Mouse (Mus musculus): ENCODE results near the gene Sema6d. TPM values are rescaled to one million over a fixed set of nuclear protein-coding genes. Genes with fewer than 3 reads are reported as not detected.

The Sema6d gene
- polyA plus RNA-seq, 2 experiments = 2.2 to 3.2 TPM

GRCm38 (mm10) chr2:124465004-124465946 is 375.5 kb downstream of the Sema6d start:
- no peaks in the 10 kb centered on the region for H3K9me3 ChIP-seq (ENCODE audit: control insufficient read depth, low read length)
- no peaks in the 10 kb centered on the region for H3K27me3 ChIP-seq (ENCODE audit: control insufficient read depth, insufficient read depth, low read length)
- no peak overlapping the region for H3K9ac ChIP-seq (replicated peaks)
- TF ChIP-seq EP300 (IDR thresholded peaks at IDR 0.05; ENCODE audit: low read depth) (no peak), CTCF (IDR thresholded peaks at IDR 0.05; ENCODE audit: low read depth) (no peak)
- no peaks in the 10 kb centered on the region; a peak in 1 of 4 replicates for H3K4me1 ChIP-seq (replicated peaks; ENCODE audit: control insufficient read depth in 2 of 2, insufficient read depth in 2 of 2, low read length in 1 of 2)
- H3K4me3 ChIP-seq (ENCODE audit: insufficient read depth in 1 of 2, low read depth in 2 of 2, low read length in 2 of 2) = no peak overlapping the region
- no peak for DNase-seq (ENCODE audit: low read depth in 3 of 3, low spot score in 3 of 3)
- no peak for ATAC-seq (ENCODE audit: insufficient read depth)
- no peaks in the 10 kb centered on the region for H3K36me3 ChIP-seq (replicated peaks; ENCODE audit: control insufficient read depth, insufficient read depth, low read depth)
- WGBS (ENCODE audit: insufficient replicate concordance) = 71% methylated on average over 8 of the region's 8 CpGs
- no peak overlapping the region for H3K27ac ChIP-seq
- no peak overlapping the region for H3K4me2 ChIP-seq (ENCODE audit: low read depth)

GRCm38 (mm10) chr2:124467429-124467828 is 377.7 kb downstream of the Sema6d start:
- TF ChIP-seq EP300 (IDR thresholded peaks at IDR 0.05; ENCODE audit: low read depth) (no peak), CTCF (IDR thresholded peaks at IDR 0.05; ENCODE audit: low read depth) (no peak)
- H3K9ac ChIP-seq (replicated peaks) = no peak overlapping the region
- no peaks in the 10 kb centered on the region for H3K27me3 ChIP-seq (ENCODE audit: control insufficient read depth, insufficient read depth, low read length)
- ATAC-seq (ENCODE audit: insufficient read depth) (no peak), DNase-seq (ENCODE audit: low read depth in 3 of 3, low spot score in 3 of 3) (no peak)
- WGBS (ENCODE audit: insufficient replicate concordance) = 44% methylated on average over 1 of the region's 1 CpGs
- no peaks in the 10 kb centered on the region for H3K4me1 ChIP-seq (replicated peaks; ENCODE audit: control insufficient read depth in 2 of 2, insufficient read depth in 2 of 2, low read length in 1 of 2)
- H3K27ac ChIP-seq = no peak overlapping the region
- no peaks in the 10 kb centered on the region for H3K36me3 ChIP-seq (replicated peaks; ENCODE audit: control insufficient read depth, insufficient read depth, low read depth)
- H3K9me3 ChIP-seq (ENCODE audit: control insufficient read depth, low read length) = no peaks in the 10 kb centered on the region
- no peak overlapping the region for H3K4me3 ChIP-seq (ENCODE audit: insufficient read depth in 1 of 2, low read depth in 2 of 2, low read length in 2 of 2)
- no peak overlapping the region for H3K4me2 ChIP-seq (ENCODE audit: low read depth)

- ATAC-seq (ENCODE audit: insufficient read depth) = no peak
These were observed 380.7 kb downstream of the Sema6d start for GRCm38 (mm10) chr2:124470346-124471042.

GRCm38 (mm10) chr2:124472674-124473507 is 383.1 kb downstream of the Sema6d start:
- H3K4me1 ChIP-seq (replicated peaks; ENCODE audit: control insufficient read depth in 2 of 2, insufficient read depth in 2 of 2, low read length in 1 of 2) = no peaks in the 10 kb centered on the region
- DNase-seq (ENCODE audit: low read depth in 3 of 3, low spot score in 3 of 3) = no peak
- no peaks in the 10 kb centered on the region for H3K27me3 ChIP-seq (ENCODE audit: control insufficient read depth, insufficient read depth, low read length)
- no peak overlapping the region for H3K27ac ChIP-seq
- H3K4me2 ChIP-seq (ENCODE audit: low read depth) = no peak overlapping the region
- 62% methylated on average over 6 of the region's 6 CpGs for WGBS (ENCODE audit: insufficient replicate concordance)
- H3K4me3 ChIP-seq (ENCODE audit: insufficient read depth in 1 of 2, low read depth in 2 of 2, low read length in 2 of 2) = no peak overlapping the region
- no peak for ATAC-seq (ENCODE audit: insufficient read depth)
- TF ChIP-seq CTCF (IDR thresholded peaks at IDR 0.05; ENCODE audit: low read depth) = no peak
- H3K9ac ChIP-seq (replicated peaks) = no peak overlapping the region
- H3K36me3 ChIP-seq (replicated peaks; ENCODE audit: control insufficient read depth, insufficient read depth, low read depth) = no peaks in the 10 kb centered on the region
- H3K9me3 ChIP-seq (ENCODE audit: control insufficient read depth, low read length) = no peaks in the 10 kb centered on the region

More at GRCm38 (mm10) chr2:124470346-124471042, 380.7 kb downstream of the Sema6d start:
- Histone ChIP-seq H3K9me3 (ENCODE audit: control insufficient read depth, low read length) (no peaks in the 10 kb centered on the region), H3K36me3 (replicated peaks; ENCODE audit: control insufficient read depth, insufficient read depth, low read depth) (no peaks in the 10 kb centered on the region), H3K27ac (no peak overlapping the region), H3K9ac (replicated peaks) (no peak overlapping the region), H3K4me3 (ENCODE audit: insufficient read depth in 1 of 2, low read depth in 2 of 2, low read length in 2 of 2) (no peak overlapping the region), H3K27me3 (ENCODE audit: control insufficient read depth, insufficient read depth, low read length) (no peaks in the 10 kb centered on the region), H3K4me2 (ENCODE audit: low read depth) (no peak overlapping the region), H3K4me1 (replicated peaks; ENCODE audit: control insufficient read depth in 2 of 2, insufficient read depth in 2 of 2, low read length in 1 of 2) (no peaks in the 10 kb centered on the region)
- DNase-seq (ENCODE audit: low read depth in 3 of 3, low spot score in 3 of 3) = no peak
- TF ChIP-seq EP300 (IDR thresholded peaks at IDR 0.05; ENCODE audit: low read depth) (no peak), CTCF (IDR thresholded peaks at IDR 0.05; ENCODE audit: low read depth) (no peak)
- WGBS (ENCODE audit: insufficient replicate concordance) = 48% methylated on average over 10 of the region's 10 CpGs
